Mouse (Mus musculus): Measurements from ENCODE around the gene Gpr84.
A peak's percentile ranks its signal among the peaks of the same experiment; 100 is the strongest.

DNA sequence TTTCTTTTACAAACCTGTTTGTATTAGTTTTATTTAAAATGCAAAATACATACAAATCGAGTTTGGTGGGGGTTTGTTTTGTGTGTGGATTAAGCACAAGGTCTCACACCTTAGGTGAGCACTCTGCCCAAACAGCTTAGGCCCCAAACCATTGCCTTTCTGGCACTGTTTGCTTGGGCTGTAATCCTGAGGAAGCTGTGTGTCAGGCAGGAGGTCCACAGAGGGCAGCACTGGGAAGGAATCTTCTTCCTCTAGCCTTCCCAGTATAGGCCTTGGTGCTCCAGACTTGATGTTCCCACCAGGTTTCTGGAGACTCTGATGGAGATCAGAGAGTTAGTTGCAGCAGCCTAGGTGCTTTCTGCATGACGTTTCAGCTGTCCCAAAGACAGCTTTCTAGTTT lies 25.8 kb downstream of the Gpr84 start:
- TF ChIP-seq CTCF (conservative IDR thresholded peaks at IDR 0.05; ENCODE audit: insufficient read depth, insufficient read length, low read depth, low read length) (peak; percentile 41; the same call in 1 of the 2 replicates), POLR2A (IDR thresholded peaks at IDR 0.05; ENCODE audit: low read depth, low read length) (no peak)

All from kidney, adult 2 months (tissue).